Mouse (Mus musculus) heart, adult 11 months (tissue): ENCODE results near the gene Adgrl2.

Source experiments
- DNase-seq: peaks from one replicate; pipeline ENCODE4 v3.0.0; 2022

Gene Adgrl2

GRCm38 (mm10) chr3:148871792-148872464, 118.4 kb downstream of the Adgrl2 start:
- no peak for DNase-seq

GRCm38 (mm10) chr3:148867618-148868017, 122.7 kb downstream of the Adgrl2 start:
- DNase-seq = no peak

- DNase-seq = no peak
Observed at GRCm38 (mm10) chr3:148866633-148867032, 123.7 kb downstream of the Adgrl2 start.

GRCm38 (mm10) chr3:148866053-148866452, 124.3 kb downstream of the Adgrl2 start:
- no peak for DNase-seq

- no peak for DNase-seq
Observed at GRCm38 (mm10) chr3:148865234-148865633, 125.1 kb downstream of the Adgrl2 start.

GRCm38 (mm10) chr3:148861860-148862259, 128.5 kb downstream of the Adgrl2 start:
- DNase-seq = no peak

GRCm38 (mm10) chr3:148854306-148854910, 135.9 kb downstream of the Adgrl2 start:
- DNase-seq = no peak

- no peak for DNase-seq
Observed at GRCm38 (mm10) chr3:148853372-148853771, 137.0 kb downstream of the Adgrl2 start.

- DNase-seq = no peak
Observed at GRCm38 (mm10) chr3:148852556-148852955, 137.8 kb downstream of the Adgrl2 start.

- DNase-seq = no peak
Observed at GRCm38 (mm10) chr3:148850821-148851220, 139.5 kb downstream of the Adgrl2 start.

- DNase-seq = no peak
Observed at GRCm38 (mm10) chr3:148848366-148848765, 142.0 kb downstream of the Adgrl2 start.

- peak; percentile 93 for DNase-seq
Observed at GRCm38 (mm10) chr3:148844182-148844581, 146.2 kb downstream of the Adgrl2 start.

- DNase-seq = peak; percentile 63
Observed at GRCm38 (mm10) chr3:148842533-148842932, 147.8 kb downstream of the Adgrl2 start.

- DNase-seq = peak; percentile 83
Observed at GRCm38 (mm10) chr3:148838835-148839296, 151.5 kb downstream of the Adgrl2 start.

GRCm38 (mm10) chr3:148838095-148838834, 152.1 kb downstream of the Adgrl2 start:
- DNase-seq = peak; percentile 71

GRCm38 (mm10) chr3:148835136-148835535, 155.2 kb downstream of the Adgrl2 start:
- peak; percentile 71 for DNase-seq

GRCm38 (mm10) chr3:148833070-148833769, 157.1 kb downstream of the Adgrl2 start:
- DNase-seq = peak; percentile 85

GRCm38 (mm10) chr3:148832001-148832400, 158.4 kb downstream of the Adgrl2 start:
- no peak for DNase-seq

GRCm38 (mm10) chr3:148828519-148828918, 161.8 kb downstream of the Adgrl2 start:
- no peak for DNase-seq

- DNase-seq = peak; percentile 55
Observed at GRCm38 (mm10) chr3:148823551-148823950, 166.8 kb downstream of the Adgrl2 start.

- peak; percentile 83 for DNase-seq
Observed at GRCm38 (mm10) chr3:148821632-148822031, 168.7 kb downstream of the Adgrl2 start.

- DNase-seq = peak; percentile 79
Observed at GRCm38 (mm10) chr3:148819323-148820046, 170.9 kb downstream of the Adgrl2 start.
